Mouse (Mus musculus): ENCODE results near the gene Olfr1383. TPM values are rescaled to one million over a fixed set of nuclear protein-coding genes. Genes with fewer than 3 reads are reported as not detected.

Olfr1383 gene
- polyA plus RNA-seq, 1 experiment from 2014 or later: not detected

Other genes starting within 250 kb of the Olfr1383 start
- 0.16 TPM in 1 of 2 replicates, not detected in the other for gene Olfr1393, start 241.3 kb upstream of the Olfr1383 start, polyA plus RNA-seq (2015; fragmentation: Nextera tagmentation; extraction: Ambion mirVana)
- not detected in 2 replicates for gene Olfr1392, start 234.4 kb upstream of the Olfr1383 start, polyA plus RNA-seq (2015; fragmentation: Nextera tagmentation; extraction: Ambion mirVana)
- gene Olfr10, start 214.9 kb upstream of the Olfr1383 start, polyA plus RNA-seq (2015; fragmentation: Nextera tagmentation; extraction: Ambion mirVana): not detected in 2 replicates
- gene Olfr1391, start 196.9 kb upstream of the Olfr1383 start, polyA plus RNA-seq (2015; fragmentation: Nextera tagmentation; extraction: Ambion mirVana): not detected in 2 replicates
- not detected in 2 replicates for gene Olfr1390, start 184.5 kb upstream of the Olfr1383 start, polyA plus RNA-seq (2015; fragmentation: Nextera tagmentation; extraction: Ambion mirVana)
- gene Olfr1389, start 96.6 kb upstream of the Olfr1383 start, polyA plus RNA-seq (2015; fragmentation: Nextera tagmentation; extraction: Ambion mirVana): not detected in 2 replicates
- not detected in 2 replicates for gene Olfr1388, start 83.0 kb upstream of the Olfr1383 start, polyA plus RNA-seq (2015; fragmentation: Nextera tagmentation; extraction: Ambion mirVana)
- gene Olfr1387, start 64.3 kb upstream of the Olfr1383 start, polyA plus RNA-seq (2015; fragmentation: Nextera tagmentation; extraction: Ambion mirVana): not detected in 2 replicates
- gene Olfr1386, start 54.6 kb upstream of the Olfr1383 start, polyA plus RNA-seq (2015; fragmentation: Nextera tagmentation; extraction: Ambion mirVana): not detected in 2 replicates
- gene Olfr1385, start 30.6 kb upstream of the Olfr1383 start, polyA plus RNA-seq (2015; fragmentation: Nextera tagmentation; extraction: Ambion mirVana): not detected in 2 replicates
- not detected in 2 replicates for gene Olfr1384, start 12.9 kb upstream of the Olfr1383 start, polyA plus RNA-seq (2015; fragmentation: Nextera tagmentation; extraction: Ambion mirVana)
- gene Olfr1382, start 8.6 kb downstream of the Olfr1383 start, polyA plus RNA-seq (2015; fragmentation: Nextera tagmentation; extraction: Ambion mirVana): not detected in 2 replicates
- gene Olfr1381, start 23.8 kb downstream of the Olfr1383 start, polyA plus RNA-seq (2015; fragmentation: Nextera tagmentation; extraction: Ambion mirVana): not detected in 2 replicates
- not detected in 2 replicates for gene Olfr1380, start 37.2 kb downstream of the Olfr1383 start, polyA plus RNA-seq (2015; fragmentation: Nextera tagmentation; extraction: Ambion mirVana)
- 7.4 and 8.3 TPM in 2 replicates for gene Flt4, start 89.6 kb downstream of the Olfr1383 start, polyA plus RNA-seq (2015; fragmentation: Nextera tagmentation; extraction: Ambion mirVana)
- gene Scgb3a1, start 144.0 kb downstream of the Olfr1383 start, polyA plus RNA-seq (2015; fragmentation: Nextera tagmentation; extraction: Ambion mirVana): 0.44 TPM in 1 of 2 replicates, not detected in the other
- 36.8 and 38.2 TPM in 2 replicates for gene Cnot6, start 193.1 kb downstream of the Olfr1383 start, polyA plus RNA-seq (2015; fragmentation: Nextera tagmentation; extraction: Ambion mirVana)

Measured in heart, embryonic 13.5 days (tissue).